Mouse (Mus musculus): ENCODE measurements at regions not wholly inside any gene's neighbourhood (a gene's known extent, or its start where the extent isn't known, plus 50 kb on each side); places are given as distances from the start of the nearest gene placed in this dataset.

DNA sequence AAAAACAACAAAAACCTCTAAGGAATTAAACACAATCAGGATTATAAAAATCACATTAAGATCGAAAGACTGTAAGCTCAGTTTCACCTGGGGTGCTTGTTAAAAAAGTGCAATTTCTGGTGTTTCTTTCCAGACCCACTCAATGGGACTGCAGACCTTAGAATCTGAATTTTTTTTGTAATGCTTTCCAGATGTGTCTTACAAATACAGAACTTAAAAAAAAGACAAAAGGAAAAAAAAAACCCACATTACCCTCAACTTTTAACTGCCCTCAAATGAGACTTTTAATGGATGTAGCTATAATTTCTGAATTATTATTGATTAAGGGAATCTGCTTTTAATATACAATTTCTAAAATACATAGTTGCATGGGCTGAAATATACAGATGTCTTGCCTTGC, 401.2 kb upstream of the Frg1 start:
- TF ChIP-seq POLR2A (IDR thresholded peaks at IDR 0.05; ENCODE audit: insufficient read depth, low read depth, low read length): no peak
- no peak for TF ChIP-seq CTCF (IDR thresholded peaks at IDR 0.05; ENCODE audit: insufficient read depth, low read depth, low read length)

All from olfactory bulb, adult 2 months (tissue).